Mouse (Mus musculus) forebrain, postnatal 0 days (tissue): ENCODE results near the gene Mal. TPM values are rescaled to one million over a fixed set of nuclear protein-coding genes. Genes with fewer than 3 reads are reported as not detected.
"Not testable (repeated sequence)": the region's sequence is repeated elsewhere in the genome, so short reads cannot be mapped to it uniquely, and the experiment has no call there.

Experiments
- ATAC-seq: fragments of 200-750 bp; cut with Nextera tagmentation; 2 replicates; pipeline ENCODE4 v1.8.0; 2017; ENCODE audit warnings: mild to moderate bottlenecking, moderate library complexity
- DNase-seq: peaks from one replicate; pipeline ENCODE4 v3.0.0-alpha.2; 2015
- H3K27ac ChIP-seq: fragments of 300-500 bp; sonication (generic); 2 replicates; pipeline ENCODE4 v1.5.1; 2014; ENCODE audit warnings: low read depth, mild to moderate bottlenecking, antibody characterized with exemption, low read length, moderate library complexity, mixed read lengths
- H3K27me3 ChIP-seq: fragments of 300-500 bp; sonication (generic); 2 replicates; pipeline ENCODE4 v1.6.1; 2014; ENCODE audit warnings: mild to moderate bottlenecking, low read length, mixed read lengths; ENCODE audit not compliant: insufficient read depth
- H3K36me3 ChIP-seq: fragments of 300-500 bp; sonication (generic); 2 replicates; pipeline ENCODE4 v1.6.1; 2014; ENCODE audit warnings: mild to moderate bottlenecking, moderate library complexity; ENCODE audit not compliant: insufficient read depth
- H3K4me1 ChIP-seq: fragments of 300-500 bp; sonication (generic); 2 replicates; pipeline ENCODE4 v1.6.1; 2014; ENCODE audit warnings: antibody characterized with exemption; ENCODE audit not compliant: insufficient read depth
- H3K4me2 ChIP-seq: fragments of 300-500 bp; sonication (generic); 2 replicates; pipeline ENCODE4 v1.6.1; 2014; ENCODE audit warnings: low read depth, mild to moderate bottlenecking, moderate library complexity
- H3K4me3 ChIP-seq: fragments of 300-500 bp; sonication (generic); 2 replicates; pipeline ENCODE4 v1.5.1; 2014; ENCODE audit warnings: low read depth, low read length, mixed read lengths
- H3K9ac ChIP-seq: fragments of 300-500 bp; sonication (generic); 2 replicates; pipeline ENCODE4 v1.6.1; 2014; ENCODE audit warnings: mild to moderate bottlenecking
- H3K9me3 ChIP-seq: fragments of 300-500 bp; sonication (generic); 2 replicates; pipeline ENCODE4 v1.6.1; 2016; ENCODE audit warnings: low read length
- CTCF ChIP-seq: sonication (generic); IDR thresholded peaks from 2 replicates; pipeline ENCODE4 v1.5.1; 2016; ENCODE audit warnings: antibody characterized with exemption, control low read depth, low read depth
- WGBS: fragments of 180-500 bp; shearing (Covaris S2); extraction: QIAGEN DNeasy Blood & Tissue Kit; methylation state at CpG from one replicate; pipeline ENCODE4 v1.1.7; 2014; 5-methylcytosine and 5-hydroxymethylcytosine counted together
- polyA plus RNA-seq: library from polyadenylated mRNA; unstranded; fragments of >200 nt; fragmentation: Nextera tagmentation; extraction: Ambion mirVana; gene quantifications from 2 replicates; pipeline ENCODE4 v1.2.1, GENCODE M21; 2015
- total RNA-seq: library from RNA; depleted of rRNA; stranded (reverse); fragments of >200 nt; gene quantifications from 2 replicates; pipeline ENCODE4 v1.2.3, GENCODE M21; 2014

Gene Mal
- total and polyA plus RNA-seq, 2 experiments from 2014 or later: 2.1 to 2.7 TPM

DNA sequence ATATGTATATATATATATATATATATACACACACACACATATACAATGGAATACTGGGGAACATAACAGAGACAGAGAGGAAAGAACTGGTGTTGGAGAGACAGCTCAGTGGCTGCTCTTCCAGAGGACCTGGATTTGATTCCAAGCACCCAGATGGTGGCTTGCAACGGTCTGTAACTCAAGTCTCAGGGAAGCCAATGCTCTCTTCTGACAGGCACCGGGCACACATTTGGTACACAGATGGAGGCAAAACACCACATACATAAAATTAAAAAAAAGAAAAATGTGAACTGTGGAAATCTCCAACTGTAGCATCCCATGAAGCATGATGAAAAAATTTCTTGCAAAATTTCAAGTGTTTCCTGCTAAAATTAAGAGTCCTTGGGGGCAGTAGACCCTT, 31.7 kb downstream of the Mal start:
- ATAC-seq (peak; percentile 58; the same call in 1 of the 2 replicates), DNase-seq (peak; percentile 56)
- Histone ChIP-seq H3K9me3 (no peaks in the 10 kb centered on the region), H3K4me3 (no peak overlapping the region), H3K9ac (no peak overlapping the region), H3K36me3 (no peaks in the 10 kb centered on the region), H3K4me2 (no peak overlapping the region), H3K27ac (no peak overlapping the region), H3K27me3 (no peaks in the 10 kb centered on the region), H3K4me1 (no peaks in the 10 kb centered on the region)
- 40% methylated on average over 2 of the region's 2 CpGs for WGBS
- no peak for TF ChIP-seq CTCF

DNA sequence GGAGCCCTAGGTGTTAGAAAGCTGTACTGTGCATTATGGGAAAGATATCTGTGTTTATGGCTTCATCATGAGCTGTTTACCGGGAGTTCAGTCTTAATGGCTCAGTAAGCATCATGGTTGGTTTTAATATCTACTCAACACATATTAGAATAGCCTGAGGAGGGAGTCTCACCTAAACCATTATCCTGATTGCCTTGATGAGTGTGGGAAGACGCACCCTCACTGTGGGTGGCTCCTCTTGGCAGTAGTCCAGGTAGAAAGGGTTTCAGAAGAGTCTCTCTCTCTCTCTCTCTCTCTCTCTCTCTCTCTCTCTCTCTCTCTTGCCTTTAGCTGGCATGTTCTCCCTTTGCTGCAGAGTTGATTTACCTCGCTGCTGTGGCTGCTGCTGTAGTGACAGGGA, 34.4 kb downstream of the Mal start:
- DNase-seq (no peak), ATAC-seq (no peak)
- H3K27ac ChIP-seq: no peak overlapping the region
- no peaks in the 10 kb centered on the region for H3K27me3 ChIP-seq
- no peak for TF ChIP-seq CTCF
- H3K4me2 ChIP-seq: no peak overlapping the region
- H3K36me3 ChIP-seq: no peaks in the 10 kb centered on the region
- no peaks in the 10 kb centered on the region for H3K9me3 ChIP-seq
- no peaks in the 10 kb centered on the region for H3K4me1 ChIP-seq
- no peak overlapping the region for H3K9ac ChIP-seq
- WGBS: 39% methylated on average over 3 of the region's 3 CpGs
- no peak overlapping the region for H3K4me3 ChIP-seq

DNA sequence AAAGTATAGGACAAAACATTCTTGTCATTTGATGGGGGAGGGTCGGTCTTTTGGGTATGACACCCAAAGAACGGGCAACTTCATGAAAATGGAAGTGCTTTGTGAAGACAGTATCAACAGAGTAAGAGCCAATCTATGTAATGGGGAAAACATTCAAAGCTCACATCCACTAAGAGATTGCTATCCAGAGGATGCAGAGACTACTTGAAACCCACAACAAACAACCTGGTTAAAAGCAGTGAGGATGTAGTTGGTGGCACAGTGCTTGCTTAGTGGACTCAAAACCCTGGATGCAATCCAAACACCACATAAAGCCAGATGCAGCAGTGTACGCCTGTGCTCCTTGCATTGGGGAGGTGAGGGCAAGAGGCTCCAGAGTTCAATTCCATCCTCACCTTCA, 37.2 kb downstream of the Mal start:
- H3K9ac ChIP-seq: no peak overlapping the region
- WGBS: 71% methylated on average over 3 of the region's 3 CpGs
- no peak overlapping the region for H3K4me2 ChIP-seq
- no peaks in the 10 kb centered on the region for H3K4me1 ChIP-seq
- no peaks in the 10 kb centered on the region for H3K9me3 ChIP-seq
- no peaks in the 10 kb centered on the region for H3K27me3 ChIP-seq
- TF ChIP-seq CTCF: no peak
- DNase-seq (no peak), ATAC-seq (no peak)
- H3K36me3 ChIP-seq: no peaks in the 10 kb centered on the region
- no peak overlapping the region for H3K4me3 ChIP-seq
- H3K27ac ChIP-seq: no peak overlapping the region

DNA sequence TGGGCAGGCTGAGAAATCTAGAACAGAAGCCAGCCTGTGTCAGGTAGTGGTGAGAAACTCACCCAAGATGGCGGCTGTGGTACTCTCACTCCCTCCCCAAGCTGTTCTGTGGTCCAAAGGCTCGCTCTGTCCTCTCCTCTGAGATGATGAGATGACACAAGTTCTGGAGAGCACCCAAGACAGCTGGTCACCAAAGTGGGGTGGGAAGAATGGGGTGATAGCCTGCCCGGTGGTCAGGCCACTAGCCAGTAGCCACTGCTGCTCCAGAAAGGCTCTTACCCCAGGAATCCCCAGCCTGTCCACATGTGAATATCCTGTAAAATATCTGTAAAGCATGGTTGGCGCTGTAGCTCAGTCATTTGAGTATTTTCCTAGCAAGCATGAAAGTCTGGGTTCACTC, 44.2 kb downstream of the Mal start:
- H3K4me1 ChIP-seq: no peaks in the 10 kb centered on the region
- DNase-seq: no peak
- no peak overlapping the region for H3K27ac ChIP-seq
- WGBS: 94% methylated on average over 4 of the region's 4 CpGs
- no peak overlapping the region for H3K4me2 ChIP-seq
- H3K9me3 ChIP-seq: no peaks in the 10 kb centered on the region
- no peak overlapping the region for H3K4me3 ChIP-seq
- no peaks in the 10 kb centered on the region for H3K27me3 ChIP-seq
- no peaks in the 10 kb centered on the region for H3K36me3 ChIP-seq
- no peak overlapping the region for H3K9ac ChIP-seq
- TF ChIP-seq CTCF: no peak
- no peak for ATAC-seq

DNA sequence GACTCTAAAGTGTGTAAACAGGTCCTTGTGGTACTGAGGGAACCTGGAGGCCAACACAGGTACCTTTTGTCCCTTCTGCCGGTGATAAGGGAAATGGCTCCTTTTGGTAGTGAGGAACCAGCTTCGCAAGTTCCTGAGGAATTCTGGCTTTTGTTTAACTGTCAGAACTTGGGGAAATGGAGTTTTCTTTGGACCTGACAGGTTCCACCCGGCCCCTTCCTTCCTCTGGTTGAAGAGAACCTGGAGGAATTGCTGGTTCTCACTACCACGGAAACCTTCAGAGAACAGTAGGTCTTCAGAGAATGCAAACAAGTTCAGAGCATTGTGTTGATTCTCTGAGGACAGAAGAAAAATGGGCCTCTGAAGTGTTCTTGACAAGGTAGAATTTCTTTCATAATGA, 45.1 kb downstream of the Mal start:
- no peak overlapping the region for H3K4me2 ChIP-seq
- no peaks in the 10 kb centered on the region for H3K9me3 ChIP-seq
- no peak overlapping the region for H3K9ac ChIP-seq
- H3K27ac ChIP-seq: no peak overlapping the region
- H3K27me3 ChIP-seq: no peaks in the 10 kb centered on the region
- no peak overlapping the region for H3K4me3 ChIP-seq
- ATAC-seq (no peak), DNase-seq (no peak)
- no peak for TF ChIP-seq CTCF
- no peaks in the 10 kb centered on the region for H3K36me3 ChIP-seq
- no peaks in the 10 kb centered on the region for H3K4me1 ChIP-seq
- WGBS: 88% methylated on average over 4 of the region's 4 CpGs

DNA sequence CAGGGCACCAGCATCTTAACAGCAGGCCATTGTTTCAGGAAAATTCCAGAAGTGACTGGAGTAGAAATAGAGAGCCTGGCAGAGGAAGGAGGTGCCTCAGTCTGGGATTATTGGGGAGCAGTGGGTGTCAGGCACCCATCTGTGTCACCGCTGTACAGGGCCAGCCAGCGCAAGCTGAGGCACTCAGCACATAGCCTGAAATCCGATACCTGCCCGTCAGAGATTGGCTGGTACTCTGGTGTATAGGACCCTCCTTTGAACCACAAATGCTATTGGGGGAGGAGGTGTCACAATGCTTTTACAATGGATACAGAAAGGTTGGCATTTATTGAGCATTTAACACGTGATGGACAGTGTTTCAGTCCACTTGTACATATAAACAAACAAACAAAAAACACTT, 47.5 kb downstream of the Mal start:
- Histone ChIP-seq H3K36me3 (peaks cover 20% of the 10 kb centered on the region), H3K27ac (no peak overlapping the region), H3K4me3 (no peak overlapping the region), H3K4me2 (no peak overlapping the region), H3K4me1 (no peaks in the 10 kb centered on the region), H3K27me3 (no peaks in the 10 kb centered on the region), H3K9me3 (no peaks in the 10 kb centered on the region), H3K9ac (no peak overlapping the region)
- DNase-seq (no peak), ATAC-seq (no peak)
- 11% methylated on average over 5 of the region's 5 CpGs for WGBS
- no peak for TF ChIP-seq CTCF

DNA sequence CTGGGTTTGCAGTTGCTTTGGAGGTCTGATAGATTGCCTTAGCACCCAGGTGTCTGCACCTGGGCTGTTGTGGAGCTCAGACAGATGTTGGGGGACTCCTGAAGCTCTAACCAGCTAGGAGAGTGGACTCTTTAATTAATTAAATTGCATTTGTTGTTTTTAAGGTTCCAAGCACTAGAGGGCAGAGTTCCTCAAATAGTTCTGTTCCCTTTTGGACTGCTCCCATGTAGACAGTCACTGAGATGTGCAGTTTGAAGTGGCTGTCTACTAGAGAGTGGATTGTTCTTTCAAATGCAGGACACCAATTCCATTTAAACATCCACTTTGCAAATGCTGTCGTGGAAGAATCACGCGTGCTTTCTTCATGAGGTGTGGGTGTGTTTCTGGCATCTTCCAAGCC, 48.3 kb downstream of the Mal start:
- H3K4me3 ChIP-seq: no peak overlapping the region
- ATAC-seq: peak; percentile 73
- no peaks in the 10 kb centered on the region for H3K9me3 ChIP-seq
- TF ChIP-seq CTCF: peak; percentile 70
- no peaks in the 10 kb centered on the region for H3K4me1 ChIP-seq
- peaks cover 24% of the 10 kb centered on the region for H3K36me3 ChIP-seq
- no peak overlapping the region for H3K4me2 ChIP-seq
- 46% methylated on average over 3 of the region's 3 CpGs for WGBS
- no peaks in the 10 kb centered on the region for H3K27me3 ChIP-seq
- no peak overlapping the region for H3K27ac ChIP-seq
- peak; percentile 75 for DNase-seq
- no peak overlapping the region for H3K9ac ChIP-seq

DNA sequence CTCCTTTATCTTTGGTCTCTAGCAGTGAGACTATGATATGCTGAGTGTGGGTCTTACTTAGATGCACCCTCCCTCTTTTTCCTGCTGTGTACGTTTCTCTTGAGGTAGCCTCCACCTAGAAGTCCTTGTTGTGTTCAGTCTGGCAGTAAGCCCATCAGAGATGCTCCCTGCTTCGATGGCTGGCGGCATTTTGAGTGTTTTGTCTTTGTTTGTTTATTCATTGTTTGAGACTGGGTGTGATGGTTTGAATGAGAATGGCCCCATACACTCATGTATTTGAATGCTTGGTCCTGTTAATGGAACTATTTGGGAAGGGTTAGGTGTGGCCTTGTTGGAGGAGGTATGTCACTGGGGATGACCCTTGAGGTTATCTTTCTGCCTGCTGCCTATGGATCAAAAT, 51.3 kb downstream of the Mal start:
- Histone ChIP-seq H3K27ac (no peak overlapping the region), H3K27me3 (no peaks in the 10 kb centered on the region), H3K4me2 (no peak overlapping the region), H3K9me3 (no peaks in the 10 kb centered on the region), H3K36me3 (peaks cover 52% of the 10 kb centered on the region), H3K4me3 (no peak overlapping the region), H3K4me1 (no peaks in the 10 kb centered on the region), H3K9ac (no peak overlapping the region)
- no peak for TF ChIP-seq CTCF
- DNase-seq: no peak
- ATAC-seq: no peak
- WGBS: 88% methylated on average over 3 of the region's 3 CpGs

DNA sequence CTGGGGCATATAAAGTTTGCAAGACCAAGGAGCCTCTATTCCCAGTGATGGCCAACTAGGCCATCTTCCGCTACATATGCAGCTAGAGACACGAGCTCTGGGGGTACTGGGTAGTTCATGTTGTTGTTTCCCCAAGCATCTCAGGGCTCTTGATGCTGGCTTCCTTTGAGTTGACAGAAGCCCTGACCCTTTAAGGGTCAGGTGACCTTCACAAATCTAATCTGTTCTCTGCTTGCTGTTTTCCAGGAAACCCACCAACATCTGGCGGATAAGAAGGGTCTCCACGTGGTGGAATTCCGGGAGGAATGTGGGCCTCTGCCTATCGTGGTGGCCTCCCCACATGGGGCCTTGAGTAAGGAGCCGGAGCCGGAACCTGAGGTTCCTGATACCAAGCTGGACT, 53.1 kb downstream of the Mal start:
- H3K36me3 ChIP-seq: peaks cover 69% of the 10 kb centered on the region
- DNase-seq, H3K9ac ChIP-seq, H3K27ac ChIP-seq, ATAC-seq, H3K27me3 ChIP-seq, H3K4me3 ChIP-seq, H3K4me1 ChIP-seq, H3K9me3 ChIP-seq, H3K4me2 ChIP-seq: not testable (repeated sequence)
- WGBS: 96% methylated on average over 6 of the region's 8 CpGs
